Mouse (Mus musculus): ENCODE measurements at regions not wholly inside any gene's neighbourhood (a gene's known extent, or its start where the extent isn't known, plus 50 kb on each side); places are given as distances from the start of the nearest gene placed in this dataset.

- no peak overlapping the region for H3K4me2 ChIP-seq (replicated peaks)
- H3K36me3 ChIP-seq (replicated peaks; ENCODE audit: control insufficient read depth, insufficient read depth), result no peaks in the 10 kb centered on the region
- no peaks in the 10 kb centered on the region for H3K4me1 ChIP-seq (replicated peaks; ENCODE audit: control insufficient read depth, insufficient read depth, low read length)
- H3K9me3 ChIP-seq (ENCODE audit: control insufficient read depth, low read length), result no peaks in the 10 kb centered on the region
- no peaks in the 10 kb centered on the region for H3K27me3 ChIP-seq (ENCODE audit: control insufficient read depth, insufficient read depth, low read length)
- H3K9ac ChIP-seq, result no peak overlapping the region
- DNase-seq (ENCODE audit: low spot score) (no peak), ATAC-seq (ENCODE audit: low FRiP score) (no peak)
- H3K4me3 ChIP-seq (replicated peaks; ENCODE audit: low read length), result no peak overlapping the region
- no peak overlapping the region for H3K27ac ChIP-seq
- 83% methylated on average over 2 of the region's 2 CpGs for WGBS
These were observed 1492.0 kb upstream of the Zeb2 start for GRCm38 (mm10) chr2:46609217-46609616.

DNA sequence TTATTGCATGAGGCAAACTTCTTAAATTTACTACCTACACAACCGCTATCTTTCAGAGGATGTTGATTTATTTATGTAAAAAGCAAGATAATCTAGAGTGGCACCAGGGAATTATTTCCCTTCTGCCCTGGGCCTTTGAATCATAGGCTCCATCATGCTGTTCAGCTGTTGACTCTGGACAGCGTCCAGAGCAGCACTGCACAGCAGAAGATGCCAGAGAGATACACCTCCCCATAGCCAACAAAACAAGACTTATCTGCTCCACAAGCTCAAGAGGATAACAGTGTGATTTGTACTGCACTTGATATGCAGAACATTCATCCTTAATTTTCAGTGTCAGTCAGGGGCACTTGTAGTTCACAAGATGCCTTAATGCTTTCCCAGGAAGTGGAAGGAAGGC lies 1464.6 kb upstream of the Zeb2 start:
- Histone ChIP-seq H3K9me3 (ENCODE audit: control insufficient read depth, low read length) (no peaks in the 10 kb centered on the region), H3K4me2 (replicated peaks) (no peak overlapping the region), H3K27ac (no peak overlapping the region), H3K27me3 (ENCODE audit: control insufficient read depth, insufficient read depth, low read length) (no peaks in the 10 kb centered on the region), H3K4me1 (replicated peaks; ENCODE audit: control insufficient read depth, insufficient read depth, low read length) (no peaks in the 10 kb centered on the region), H3K4me3 (replicated peaks; ENCODE audit: low read length) (no peak overlapping the region), H3K9ac (no peak overlapping the region), H3K36me3 (replicated peaks; ENCODE audit: control insufficient read depth, insufficient read depth) (no peaks in the 10 kb centered on the region)
- DNase-seq (ENCODE audit: low spot score) (no peak), ATAC-seq (ENCODE audit: low FRiP score) (no peak)
- 71% methylated on average over 2 of the region's 2 CpGs for WGBS

DNA sequence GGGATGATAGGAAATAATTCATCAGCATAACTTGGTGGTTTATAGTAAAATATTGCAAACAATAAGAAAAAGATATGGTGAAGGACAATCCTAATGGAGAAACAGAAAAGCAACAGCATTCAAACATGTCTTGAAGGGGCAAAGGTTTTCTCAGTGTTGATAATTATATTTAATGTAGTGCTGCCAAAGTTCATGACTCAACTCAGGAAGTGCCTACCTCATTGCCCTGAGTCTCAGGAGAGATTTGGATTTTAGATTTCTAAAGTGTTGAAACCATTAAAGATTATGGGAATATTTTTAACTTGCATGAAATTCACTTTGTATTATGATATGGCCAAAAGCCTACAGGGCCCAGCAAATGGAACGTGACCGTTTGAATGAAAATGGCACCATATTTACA lies 1453.2 kb upstream of the Zeb2 start:
- 94% methylated on average over 2 of the region's 2 CpGs for WGBS
- Histone ChIP-seq H3K4me3 (replicated peaks; ENCODE audit: low read length) (no peak overlapping the region), H3K9ac (no peak overlapping the region)

DNA sequence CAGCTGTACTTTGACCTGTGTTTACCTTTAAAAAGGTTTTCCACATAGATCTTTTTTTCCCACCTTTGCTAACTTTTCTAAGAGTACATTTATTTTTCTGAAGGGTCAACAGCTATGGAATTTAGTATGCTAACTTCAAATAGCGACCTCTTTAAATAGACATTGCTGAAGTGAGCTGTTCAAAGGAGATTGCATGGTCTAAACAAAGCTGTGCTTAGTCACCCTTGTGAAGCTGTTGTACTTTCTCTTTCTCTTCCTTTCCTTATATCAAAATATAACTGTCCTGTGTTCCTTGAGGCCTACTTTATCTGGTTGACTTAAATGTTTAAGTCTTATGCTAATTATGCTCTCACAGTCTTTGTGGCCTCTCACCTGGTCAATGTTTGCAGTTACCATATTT lies 1416.2 kb upstream of the Zeb2 start:
- H3K27ac ChIP-seq, result no peak overlapping the region
- H3K4me1 ChIP-seq (replicated peaks; ENCODE audit: control insufficient read depth, insufficient read depth, low read length), result no peaks in the 10 kb centered on the region
- no peak overlapping the region for H3K4me2 ChIP-seq (replicated peaks)
- H3K9ac ChIP-seq, result no peak overlapping the region
- 76% methylated on average over 1 of the region's 1 CpGs for WGBS
- no peaks in the 10 kb centered on the region for H3K36me3 ChIP-seq (replicated peaks; ENCODE audit: control insufficient read depth, insufficient read depth)
- DNase-seq (ENCODE audit: low spot score), result no peak
- ATAC-seq (ENCODE audit: low FRiP score), result no peak
- no peaks in the 10 kb centered on the region for H3K27me3 ChIP-seq (ENCODE audit: control insufficient read depth, insufficient read depth, low read length)
- H3K9me3 ChIP-seq (ENCODE audit: control insufficient read depth, low read length), result no peaks in the 10 kb centered on the region
- no peak overlapping the region for H3K4me3 ChIP-seq (replicated peaks; ENCODE audit: low read length)

More for the DNA sequence above, 1453.2 kb upstream of the Zeb2 start:
- ATAC-seq (ENCODE audit: low FRiP score) (no peak), DNase-seq (ENCODE audit: low spot score) (no peak)
- Histone ChIP-seq H3K4me2 (replicated peaks) (no peak overlapping the region), H3K27me3 (ENCODE audit: control insufficient read depth, insufficient read depth, low read length) (no peaks in the 10 kb centered on the region), H3K9me3 (ENCODE audit: control insufficient read depth, low read length) (no peaks in the 10 kb centered on the region), H3K27ac (no peak overlapping the region), H3K36me3 (replicated peaks; ENCODE audit: control insufficient read depth, insufficient read depth) (no peaks in the 10 kb centered on the region), H3K4me1 (replicated peaks; ENCODE audit: control insufficient read depth, insufficient read depth, low read length) (no peaks in the 10 kb centered on the region)

- no peak overlapping the region for H3K27ac ChIP-seq
- WGBS, result 71% methylated on average over 1 of the region's 1 CpGs
- no peaks in the 10 kb centered on the region for H3K4me1 ChIP-seq (replicated peaks; ENCODE audit: control insufficient read depth, insufficient read depth, low read length)
- DNase-seq (ENCODE audit: low spot score) (no peak), ATAC-seq (ENCODE audit: low FRiP score) (no peak)
- no peak overlapping the region for H3K4me3 ChIP-seq (replicated peaks; ENCODE audit: low read length)
- H3K36me3 ChIP-seq (replicated peaks; ENCODE audit: control insufficient read depth, insufficient read depth), result no peaks in the 10 kb centered on the region
- H3K9ac ChIP-seq, result no peak overlapping the region
- no peaks in the 10 kb centered on the region for H3K27me3 ChIP-seq (ENCODE audit: control insufficient read depth, insufficient read depth, low read length)
- no peak overlapping the region for H3K4me2 ChIP-seq (replicated peaks)
- H3K9me3 ChIP-seq (ENCODE audit: control insufficient read depth, low read length), result no peaks in the 10 kb centered on the region
These were observed 1413.5 kb upstream of the Zeb2 start for GRCm38 (mm10) chr2:46530686-46531085.

DNA sequence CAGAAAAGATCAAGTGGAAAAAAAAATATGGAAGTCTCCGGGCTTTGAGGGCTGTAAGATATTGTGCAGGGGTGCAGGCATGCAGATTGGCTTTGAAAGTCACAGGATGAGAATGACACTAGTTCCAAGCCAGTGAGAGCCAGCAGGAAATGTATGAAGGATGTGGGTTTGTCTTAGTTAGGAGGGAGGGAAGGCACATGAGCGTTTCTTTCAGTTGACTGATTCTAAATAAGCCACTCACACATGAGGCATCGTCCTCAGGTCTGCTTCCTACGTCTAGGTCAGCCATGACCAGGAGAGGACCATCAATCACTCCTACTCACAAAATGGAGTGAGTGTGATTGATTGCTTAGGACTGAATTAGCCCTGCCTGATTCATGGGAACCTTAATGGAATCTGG lies 1408.0 kb upstream of the Zeb2 start:
- ATAC-seq (ENCODE audit: low FRiP score) (no peak), DNase-seq (ENCODE audit: low spot score) (no peak)
- Histone ChIP-seq H3K4me2 (replicated peaks) (no peak overlapping the region), H3K27me3 (ENCODE audit: control insufficient read depth, insufficient read depth, low read length) (no peaks in the 10 kb centered on the region), H3K9me3 (ENCODE audit: control insufficient read depth, low read length) (no peaks in the 10 kb centered on the region), H3K4me1 (replicated peaks; ENCODE audit: control insufficient read depth, insufficient read depth, low read length) (no peaks in the 10 kb centered on the region), H3K27ac (no peak overlapping the region), H3K36me3 (replicated peaks; ENCODE audit: control insufficient read depth, insufficient read depth) (no peaks in the 10 kb centered on the region), H3K9ac (no peak overlapping the region), H3K4me3 (replicated peaks; ENCODE audit: low read length) (no peak overlapping the region)
- WGBS, result 20% methylated on average over 4 of the region's 4 CpGs

- no peak overlapping the region for H3K27ac ChIP-seq
- H3K4me3 ChIP-seq (replicated peaks; ENCODE audit: low read length), result no peak overlapping the region
- DNase-seq (ENCODE audit: low spot score) (no peak), ATAC-seq (ENCODE audit: low FRiP score) (no peak)
- 25% methylated on average over 6 of the region's 6 CpGs for WGBS
- no peaks in the 10 kb centered on the region for H3K9me3 ChIP-seq (ENCODE audit: control insufficient read depth, low read length)
- H3K4me1 ChIP-seq (replicated peaks; ENCODE audit: control insufficient read depth, insufficient read depth, low read length), result no peaks in the 10 kb centered on the region
- H3K4me2 ChIP-seq (replicated peaks), result no peak overlapping the region
- H3K9ac ChIP-seq, result no peak overlapping the region
- H3K36me3 ChIP-seq (replicated peaks; ENCODE audit: control insufficient read depth, insufficient read depth), result no peaks in the 10 kb centered on the region
- H3K27me3 ChIP-seq (ENCODE audit: control insufficient read depth, insufficient read depth, low read length), result no peaks in the 10 kb centered on the region
These were observed 1407.4 kb upstream of the Zeb2 start for GRCm38 (mm10) chr2:46524625-46525024.

DNA sequence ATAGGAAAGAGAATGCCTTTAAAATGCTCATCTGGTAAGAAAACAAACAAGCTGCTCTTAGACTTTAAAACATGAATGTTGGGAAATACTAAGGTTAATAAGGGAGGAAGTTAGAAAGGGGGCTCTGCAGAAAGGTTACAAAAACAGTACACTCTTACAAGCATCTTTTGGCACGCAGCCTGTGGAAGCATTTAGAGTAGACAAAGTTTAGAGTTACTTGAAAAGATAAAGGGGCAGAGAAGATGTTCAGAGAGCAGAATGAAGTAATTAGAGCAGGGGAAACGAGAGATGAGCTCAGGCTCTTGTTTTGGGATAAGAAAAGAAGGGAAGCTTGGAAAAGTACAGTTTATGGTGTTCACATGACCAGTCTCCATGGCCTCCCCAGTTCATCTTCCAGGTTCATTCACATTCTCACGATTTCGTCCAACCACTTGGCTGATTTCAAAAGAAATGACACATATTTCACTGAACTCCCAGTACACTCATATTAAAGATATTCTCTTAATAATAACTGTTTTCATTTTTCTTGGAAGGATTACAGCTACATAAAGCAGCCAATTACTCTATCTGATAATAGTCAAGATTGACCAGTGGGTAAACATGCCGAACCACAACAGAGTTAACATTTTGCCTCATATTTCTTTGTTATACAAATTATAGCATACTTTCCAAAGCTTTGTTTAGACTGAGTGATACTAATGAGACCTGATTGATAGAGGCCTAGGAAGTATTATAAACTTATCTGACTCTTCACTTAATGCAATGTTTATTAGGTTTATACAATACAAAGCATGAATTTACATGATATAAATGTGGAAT lies 1404.2 kb upstream of the Zeb2 start:
- 71% methylated on average over 5 of the region's 5 CpGs for WGBS
- no peak overlapping the region for H3K4me2 ChIP-seq (replicated peaks)
- DNase-seq (ENCODE audit: low spot score) (no peak), ATAC-seq (ENCODE audit: low FRiP score) (no peak)
- no peak overlapping the region for H3K9ac ChIP-seq
- no peaks in the 10 kb centered on the region for H3K36me3 ChIP-seq (replicated peaks; ENCODE audit: control insufficient read depth, insufficient read depth)
- H3K27me3 ChIP-seq (ENCODE audit: control insufficient read depth, insufficient read depth, low read length), result no peaks in the 10 kb centered on the region
- H3K4me1 ChIP-seq (replicated peaks; ENCODE audit: control insufficient read depth, insufficient read depth, low read length), result no peaks in the 10 kb centered on the region
- no peaks in the 10 kb centered on the region for H3K9me3 ChIP-seq (ENCODE audit: control insufficient read depth, low read length)
- H3K27ac ChIP-seq, result no peak overlapping the region
- H3K4me3 ChIP-seq (replicated peaks; ENCODE audit: low read length), result no peak overlapping the region

DNA sequence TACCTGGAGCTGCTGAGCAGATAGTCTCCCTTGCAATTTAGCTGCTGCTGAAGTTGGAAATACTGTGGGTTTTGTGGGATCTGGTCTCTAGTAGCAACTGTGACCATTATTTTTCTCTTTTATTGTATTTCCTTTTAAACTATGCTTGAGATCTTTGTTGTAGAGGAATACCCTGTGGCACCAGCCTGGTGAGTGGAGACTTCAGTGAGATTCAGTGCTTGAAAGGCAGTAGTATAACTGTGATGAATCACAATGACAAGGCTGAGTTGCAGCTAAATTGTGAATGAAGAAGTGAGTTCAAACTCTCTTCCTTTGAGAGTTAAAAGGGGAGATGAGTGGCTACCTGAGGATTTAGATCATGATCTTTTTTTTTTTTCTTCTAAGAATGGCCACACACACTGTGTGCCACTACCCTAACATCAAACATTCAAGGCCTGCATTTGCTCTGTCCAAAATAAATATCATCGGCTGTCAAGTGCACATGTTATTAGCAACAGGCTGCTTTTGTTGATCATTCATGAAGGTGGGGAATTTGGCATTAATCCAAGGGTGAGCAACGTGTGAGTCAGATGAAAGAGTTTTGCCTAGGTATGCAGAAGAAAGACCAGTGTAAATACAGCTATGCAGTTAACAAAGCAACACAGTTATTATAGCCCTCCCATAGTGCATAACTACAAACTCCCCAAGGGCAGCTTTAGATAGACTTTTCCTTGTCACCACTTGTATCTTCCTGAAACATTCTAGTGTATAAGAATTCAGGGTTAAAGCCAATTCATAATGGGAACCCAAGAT lies 1395.2 kb upstream of the Zeb2 start:
- Histone ChIP-seq H3K27me3 (ENCODE audit: control insufficient read depth, insufficient read depth, low read length) (no peaks in the 10 kb centered on the region), H3K27ac (no peak overlapping the region), H3K36me3 (replicated peaks; ENCODE audit: control insufficient read depth, insufficient read depth) (no peaks in the 10 kb centered on the region), H3K4me3 (replicated peaks; ENCODE audit: low read length) (no peak overlapping the region), H3K9ac (no peak overlapping the region), H3K9me3 (ENCODE audit: control insufficient read depth, low read length) (no peaks in the 10 kb centered on the region), H3K4me1 (replicated peaks; ENCODE audit: control insufficient read depth, insufficient read depth, low read length) (no peaks in the 10 kb centered on the region), H3K4me2 (replicated peaks) (no peak overlapping the region)
- DNase-seq (ENCODE audit: low spot score) (no peak), ATAC-seq (ENCODE audit: low FRiP score) (no peak)
- 66% methylated on average over 2 of the region's 2 CpGs for WGBS
